Mouse (Mus musculus): ENCODE results near the gene Adarb1.

GRCm38 (mm10) chr10:77244777-77245176, 173.3 kb downstream of the Adarb1 start:
- no peak for TF ChIP-seq CTCF (IDR thresholded peaks at IDR 0.05; ENCODE audit: low read depth)
- TF ChIP-seq EP300 (IDR thresholded peaks at IDR 0.05; ENCODE audit: low read depth), result no peak

All from liver, embryonic 14.5 days (tissue).